Mouse (Mus musculus) olfactory bulb, adult 2 months (tissue): ENCODE measurements around the gene Sass6.

Experiments used
- CTCF ChIP-seq: fragments of 200-500 bp; IDR thresholded peaks from 2 replicates; pipeline ENCODE4 v1.5.1; 2012; ENCODE audit warnings: low read depth, mild to moderate bottlenecking, low read length, moderate library complexity; ENCODE audit not compliant: insufficient read depth
- POLR2A ChIP-seq: fragments of 200-500 bp; IDR thresholded peaks from 2 replicates; pipeline ENCODE4 v1.6.1; 2012; ENCODE audit warnings: mild to moderate bottlenecking, low read depth, low read length, moderate library complexity; ENCODE audit not compliant: insufficient read depth

DNA sequence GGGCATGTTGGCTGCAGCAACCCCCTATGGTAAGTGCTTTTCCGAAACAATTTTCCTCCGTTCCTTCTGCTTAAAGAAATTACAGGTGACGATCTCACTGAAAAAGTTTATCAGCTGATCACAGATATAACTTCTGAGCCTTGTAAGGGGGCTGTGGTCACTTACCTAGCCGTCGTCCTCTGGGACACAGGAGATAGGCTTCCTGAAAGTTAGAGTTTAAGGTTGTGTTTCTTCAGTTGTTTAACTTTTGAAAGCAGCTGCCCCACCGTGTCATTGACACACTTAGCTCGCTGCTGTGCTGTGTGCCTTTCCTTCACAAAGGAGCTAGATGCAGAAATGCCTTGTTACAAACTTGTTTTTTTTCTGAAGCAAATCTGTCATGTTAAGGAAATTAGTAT lies 31.7 kb upstream of the Sass6 start:
- TF ChIP-seq CTCF (no peak), POLR2A (no peak)
